Mouse (Mus musculus): ENCODE measurements around the gene Ccdc134. TPM values are rescaled to one million over a fixed set of nuclear protein-coding genes. Genes with fewer than 3 reads are reported as not detected.

Gene Ccdc134
- polyA plus RNA-seq, 1 experiment from 2014 or later: 4.2 TPM

DNA sequence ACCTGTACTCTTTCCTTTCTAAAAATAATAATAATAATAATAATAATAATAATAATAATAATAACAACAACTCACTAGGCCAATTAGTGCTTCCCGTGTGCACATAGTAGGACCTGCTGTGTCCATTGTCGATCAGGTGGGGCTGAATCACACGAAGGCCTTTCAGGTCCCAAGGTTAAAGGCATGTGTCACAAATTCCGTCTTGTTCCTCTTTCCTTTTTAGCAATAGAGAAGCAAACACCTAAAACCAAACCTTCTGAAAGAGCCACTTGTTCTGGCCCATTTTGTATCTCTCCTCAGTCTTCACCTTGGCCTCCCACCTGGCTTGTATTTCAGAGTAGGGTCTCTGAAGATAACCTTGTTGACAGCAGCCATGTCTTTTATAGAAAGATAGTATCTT lies 23.5 kb downstream of the Ccdc134 start:
- 88% methylated on average over 4 of the region's 4 CpGs for WGBS
- no peaks in the 10 kb centered on the region for H3K27me3 ChIP-seq (replicated peaks; ENCODE audit: control insufficient read depth, insufficient read depth, low read length)
- H3K9me3 ChIP-seq (ENCODE audit: control insufficient read depth): no peaks in the 10 kb centered on the region
- no peak overlapping the region for H3K4me3 ChIP-seq (ENCODE audit: low read depth, low read length)
- no peaks in the 10 kb centered on the region for H3K36me3 ChIP-seq (ENCODE audit: control insufficient read depth, insufficient read depth)
- H3K9ac ChIP-seq (ENCODE audit: low read depth, low read length): no peak overlapping the region
- no peak for TF ChIP-seq CTCF (IDR thresholded peaks at IDR 0.05; ENCODE audit: low read depth)
- H3K4me1 ChIP-seq (replicated peaks; ENCODE audit: control insufficient read depth, insufficient read depth, low read length): peaks cover 3% of the 10 kb centered on the region; the same call in 1 of the 2 replicates
- no peak overlapping the region for H3K27ac ChIP-seq (ENCODE audit: low read depth, low read length)
- no peak overlapping the region for H3K4me2 ChIP-seq (replicated peaks; ENCODE audit: low read depth)
- no peak for ATAC-seq

DNA sequence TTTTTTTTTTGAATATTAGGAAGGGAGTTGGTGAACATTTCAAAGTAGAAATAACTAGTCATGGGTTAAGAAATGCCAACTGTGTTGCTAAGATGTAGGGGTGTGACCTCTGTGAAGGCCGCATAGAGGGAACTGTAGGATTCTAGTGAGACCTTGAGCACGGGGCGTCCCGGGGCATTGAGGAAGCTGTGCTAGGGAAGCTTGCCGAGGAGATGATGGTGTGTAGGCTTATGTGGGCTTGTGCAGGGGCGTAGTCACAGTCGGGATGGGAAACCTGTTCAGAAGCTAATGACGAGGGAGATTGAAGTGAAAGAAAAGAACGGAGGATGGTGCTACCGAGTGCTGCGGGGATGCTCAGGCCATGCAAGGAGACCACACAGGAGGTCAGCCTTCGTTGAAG lies 24.3 kb downstream of the Ccdc134 start:
- Histone ChIP-seq H3K4me1 (replicated peaks; ENCODE audit: control insufficient read depth, insufficient read depth, low read length) (0 out of 2 replicates have a peak, but pooled peaks cover 3% of the 10 kb centered on the region), H3K27me3 (replicated peaks; ENCODE audit: control insufficient read depth, insufficient read depth, low read length) (no peaks in the 10 kb centered on the region), H3K36me3 (ENCODE audit: control insufficient read depth, insufficient read depth) (no peaks in the 10 kb centered on the region), H3K4me3 (ENCODE audit: low read depth, low read length) (no peak overlapping the region), H3K9ac (ENCODE audit: low read depth, low read length) (no peak overlapping the region), H3K4me2 (replicated peaks; ENCODE audit: low read depth) (no peak overlapping the region), H3K27ac (ENCODE audit: low read depth, low read length) (no peak overlapping the region), H3K9me3 (ENCODE audit: control insufficient read depth) (no peaks in the 10 kb centered on the region)
- WGBS: 65% methylated on average over 12 of the region's 12 CpGs
- TF ChIP-seq CTCF (IDR thresholded peaks at IDR 0.05; ENCODE audit: low read depth): no peak
- no peak for ATAC-seq

DNA sequence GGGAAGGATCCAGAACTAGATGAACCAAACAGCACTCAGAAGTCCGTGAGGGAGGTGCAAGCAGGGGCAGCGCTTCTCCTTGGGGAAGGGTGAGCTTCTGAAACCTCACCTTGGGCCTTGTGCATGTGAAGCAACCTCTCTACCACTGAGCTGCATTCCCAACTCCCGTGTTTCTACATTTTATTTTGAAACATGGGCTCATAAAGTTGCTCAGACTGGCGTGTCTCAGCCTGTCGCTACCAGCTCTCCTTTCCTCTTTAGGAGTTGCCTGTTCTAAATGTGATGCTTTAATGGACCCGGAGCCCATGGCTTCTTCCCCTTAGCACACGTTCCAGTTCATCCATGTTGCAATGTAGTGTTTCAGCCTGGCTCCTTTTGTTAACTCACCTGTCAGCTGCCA lies 24.7 kb downstream of the Ccdc134 start:
- Histone ChIP-seq H3K9me3 (ENCODE audit: control insufficient read depth) (no peaks in the 10 kb centered on the region), H3K4me1 (replicated peaks; ENCODE audit: control insufficient read depth, insufficient read depth, low read length) (0 out of 2 replicates have a peak, but pooled peaks cover 3% of the 10 kb centered on the region), H3K27ac (ENCODE audit: low read depth, low read length) (no peak overlapping the region), H3K27me3 (replicated peaks; ENCODE audit: control insufficient read depth, insufficient read depth, low read length) (no peaks in the 10 kb centered on the region), H3K9ac (ENCODE audit: low read depth, low read length) (no peak overlapping the region), H3K4me3 (ENCODE audit: low read depth, low read length) (no peak overlapping the region), H3K36me3 (ENCODE audit: control insufficient read depth, insufficient read depth) (no peaks in the 10 kb centered on the region), H3K4me2 (replicated peaks; ENCODE audit: low read depth) (no peak overlapping the region)
- TF ChIP-seq CTCF (IDR thresholded peaks at IDR 0.05; ENCODE audit: low read depth): no peak
- WGBS: 75% methylated on average over 7 of the region's 7 CpGs
- no peak for ATAC-seq

DNA sequence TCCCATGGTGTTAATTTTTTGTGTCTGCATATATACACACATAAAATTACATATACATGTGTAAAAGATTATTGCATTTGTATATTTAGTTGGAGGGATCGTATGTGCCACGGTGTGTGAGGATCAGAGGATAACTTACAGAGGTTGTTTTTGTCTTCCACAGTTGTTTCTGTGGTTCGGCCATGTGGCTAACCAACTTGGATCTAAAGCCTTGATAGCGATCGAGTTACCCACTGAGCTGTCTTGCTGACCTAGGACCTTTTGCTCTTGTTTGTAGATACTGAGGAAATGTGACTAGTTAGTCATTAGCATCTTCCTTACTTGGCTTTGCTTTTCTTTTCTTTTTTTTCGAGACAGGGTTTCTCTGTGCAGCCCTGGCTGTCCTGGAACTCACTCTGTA lies 28.6 kb downstream of the Ccdc134 start:
- no peak for TF ChIP-seq CTCF (IDR thresholded peaks at IDR 0.05; ENCODE audit: low read depth)
- WGBS: 79% methylated on average over 6 of the region's 6 CpGs
- no peaks in the 10 kb centered on the region for H3K27me3 ChIP-seq (replicated peaks; ENCODE audit: control insufficient read depth, insufficient read depth, low read length)
- no peak overlapping the region for H3K4me3 ChIP-seq (ENCODE audit: low read depth, low read length)
- H3K27ac ChIP-seq (ENCODE audit: low read depth, low read length): no peak overlapping the region
- peaks cover 18% of the 10 kb centered on the region for H3K4me1 ChIP-seq (replicated peaks; ENCODE audit: control insufficient read depth, insufficient read depth, low read length)
- H3K4me2 ChIP-seq (replicated peaks; ENCODE audit: low read depth): no peak overlapping the region
- ATAC-seq: no peak
- no peak overlapping the region for H3K9ac ChIP-seq (ENCODE audit: low read depth, low read length)
- H3K36me3 ChIP-seq (ENCODE audit: control insufficient read depth, insufficient read depth): no peaks in the 10 kb centered on the region
- no peaks in the 10 kb centered on the region for H3K9me3 ChIP-seq (ENCODE audit: control insufficient read depth)

- no peak overlapping the region for H3K4me3 ChIP-seq (ENCODE audit: low read depth, low read length)
- no peak for TF ChIP-seq CTCF (IDR thresholded peaks at IDR 0.05; ENCODE audit: low read depth)
These were observed 29.2 kb downstream of the Ccdc134 start for GRCm38 (mm10) chr15:82156902-82157301.

DNA sequence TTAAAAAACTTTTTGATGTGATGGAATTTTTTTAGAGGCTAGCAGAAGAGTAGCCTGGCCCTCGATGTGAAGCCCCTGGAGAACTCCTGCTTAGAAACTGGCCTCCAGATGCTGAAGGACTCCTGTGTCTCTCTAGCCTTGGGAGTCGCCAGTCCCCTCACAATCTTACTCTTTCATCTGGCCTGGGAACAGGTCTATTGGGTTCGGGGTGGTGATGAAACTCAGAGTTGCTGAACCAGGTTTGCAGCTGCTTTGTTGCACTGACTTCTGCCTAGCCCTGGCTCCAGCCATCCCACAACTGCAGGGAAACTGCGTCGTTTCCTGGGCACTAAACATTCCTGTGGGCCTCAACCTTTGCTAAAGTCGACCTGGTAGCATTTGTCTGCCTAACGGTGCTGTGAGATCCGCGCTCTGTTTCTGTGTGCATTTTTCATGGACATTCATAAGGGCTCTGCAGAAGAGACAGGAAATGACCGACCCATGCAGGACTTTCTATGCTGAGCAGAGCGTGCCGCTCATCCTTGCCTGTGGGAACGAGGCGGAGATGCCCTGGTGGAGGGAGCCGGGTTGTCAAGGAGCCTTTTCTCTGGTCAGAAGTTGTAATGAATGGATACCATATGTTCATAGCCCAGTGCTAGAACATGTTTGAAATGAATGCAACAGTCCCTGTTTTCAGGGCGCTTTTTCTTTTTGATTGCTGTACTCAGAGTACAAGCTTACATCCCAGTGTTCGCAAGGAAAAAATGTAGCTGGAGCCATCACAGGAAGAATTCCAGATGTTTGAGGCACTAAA lies 30.7 kb downstream of the Ccdc134 start:
- Histone ChIP-seq H3K4me2 (replicated peaks; ENCODE audit: low read depth) (no peak overlapping the region), H3K9ac (ENCODE audit: low read depth, low read length) (no peak overlapping the region), H3K36me3 (ENCODE audit: control insufficient read depth, insufficient read depth) (no peaks in the 10 kb centered on the region), H3K4me3 (ENCODE audit: low read depth, low read length) (no peak overlapping the region), H3K27ac (ENCODE audit: low read depth, low read length) (peak overlapping the region; percentile 16; the same call in 1 of the 2 replicates), H3K9me3 (ENCODE audit: control insufficient read depth) (no peaks in the 10 kb centered on the region), H3K27me3 (replicated peaks; ENCODE audit: control insufficient read depth, insufficient read depth, low read length) (no peaks in the 10 kb centered on the region), H3K4me1 (replicated peaks; ENCODE audit: control insufficient read depth, insufficient read depth, low read length) (peaks cover 22% of the 10 kb centered on the region)
- 39% methylated on average over 17 of the region's 17 CpGs for WGBS
- TF ChIP-seq CTCF (IDR thresholded peaks at IDR 0.05; ENCODE audit: low read depth): no peak
- no peak for ATAC-seq

More at GRCm38 (mm10) chr15:82156902-82157301, 29.2 kb downstream of the Ccdc134 start:
- no peak overlapping the region for H3K27ac ChIP-seq (ENCODE audit: low read depth, low read length)
- peaks cover 21% of the 10 kb centered on the region for H3K4me1 ChIP-seq (replicated peaks; ENCODE audit: control insufficient read depth, insufficient read depth, low read length)
- no peaks in the 10 kb centered on the region for H3K27me3 ChIP-seq (replicated peaks; ENCODE audit: control insufficient read depth, insufficient read depth, low read length)
- no peak overlapping the region for H3K4me2 ChIP-seq (replicated peaks; ENCODE audit: low read depth)
- no peaks in the 10 kb centered on the region for H3K9me3 ChIP-seq (ENCODE audit: control insufficient read depth)
- 48% methylated on average over 10 of the region's 10 CpGs for WGBS
- H3K9ac ChIP-seq (ENCODE audit: low read depth, low read length): no peak overlapping the region
- H3K36me3 ChIP-seq (ENCODE audit: control insufficient read depth, insufficient read depth): no peaks in the 10 kb centered on the region
- ATAC-seq: no peak
